Mouse (Mus musculus) lung, embryonic 14.5 days (tissue): ENCODE results near the gene Mrps14. TPM values are rescaled to one million over a fixed set of nuclear protein-coding genes. Genes with fewer than 3 reads are reported as not detected.
A peak's percentile ranks its signal among the peaks of the same experiment; 100 is the strongest.

ENCODE experiments used
- ATAC-seq: fragments of 200-750 bp; cut with Nextera tagmentation; 2 replicates; pipeline ENCODE4 v1.8.0; 2017; ENCODE audit warnings: mild to moderate bottlenecking, moderate TSS enrichment, moderate library complexity; ENCODE audit not compliant: insufficient read depth
- DNase-seq: peaks from one replicate; pipeline ENCODE4 v3.0.0-alpha.2; 2015
- H3K27ac ChIP-seq: fragments of 300-500 bp; sonication (generic); 2 replicates; pipeline ENCODE4 v1.5.1; 2014; ENCODE audit warnings: low read depth, mild to moderate bottlenecking, moderate library complexity
- H3K27me3 ChIP-seq: fragments of 300-500 bp; sonication (generic); 2 replicates; pipeline ENCODE4 v1.6.1; 2014; ENCODE audit warnings: low read length, control low read depth; ENCODE audit not compliant: insufficient read depth
- H3K36me3 ChIP-seq: fragments of 300-500 bp; sonication (generic); 2 replicates; pipeline ENCODE4 v1.6.1; 2014; ENCODE audit warnings: control low read depth; ENCODE audit not compliant: insufficient read depth
- H3K4me1 ChIP-seq: fragments of 300-500 bp; sonication (generic); 2 replicates; pipeline ENCODE4 v1.6.1; 2014; ENCODE audit warnings: antibody characterized with exemption, control low read depth; ENCODE audit not compliant: insufficient read depth
- H3K4me2 ChIP-seq: fragments of 300-500 bp; sonication (generic); 2 replicates; pipeline ENCODE4 v1.6.1; 2014; ENCODE audit warnings: mild to moderate bottlenecking
- H3K4me3 ChIP-seq: fragments of 300-500 bp; sonication (generic); 2 replicates; pipeline ENCODE4 v1.5.1; 2014; ENCODE audit warnings: low read depth, low read length
- H3K9ac ChIP-seq: fragments of 300-500 bp; sonication (generic); 2 replicates; pipeline ENCODE4 v1.6.1; 2014
- H3K9me3 ChIP-seq: fragments of 300-500 bp; sonication (generic); 2 replicates; pipeline ENCODE4 v1.6.1; 2016; ENCODE audit warnings: low read depth, low read length, control low read depth
- CTCF ChIP-seq: IDR thresholded peaks from 2 replicates; pipeline ENCODE4 v1.5.1; 2016; ENCODE audit warnings: antibody characterized with exemption, low read depth
- WGBS: fragments of 180-500 bp; shearing (Covaris S2); extraction: QIAGEN DNeasy Blood & Tissue Kit; methylation state at CpG from one replicate; pipeline ENCODE4 v1.1.7; 2014; 5-methylcytosine and 5-hydroxymethylcytosine counted together
- polyA plus RNA-seq: library from polyadenylated mRNA; unstranded; fragments of >200 nt; fragmentation: Nextera tagmentation; extraction: Ambion mirVana; gene quantifications from 2 replicates; pipeline ENCODE4 v1.2.1, GENCODE M21; 2014

Mrps14 gene
- polyA plus RNA-seq: 243 and 255 TPM in 2 replicates

GRCm38 (mm10) chr1:160194529-160195336 is at the start of gene Mrps14:
TSS of gene Mrps14 (plus strand) at chr1:160195215.
- TF ChIP-seq CTCF: peak; percentile 82
- H3K9ac ChIP-seq: peak within 1 kb of the TSS; percentile 90

GRCm38 (mm10) chr1:160145606-160146005 is 49.4 kb upstream of the Mrps14 start:
- Histone ChIP-seq H3K9ac (no peak overlapping the region), H3K4me3 (no peak overlapping the region), H3K27me3 (no peaks in the 10 kb centered on the region), H3K4me2 (no peak overlapping the region), H3K27ac (no peak overlapping the region), H3K36me3 (no peaks in the 10 kb centered on the region), H3K9me3 (no peaks in the 10 kb centered on the region), H3K4me1 (no peaks in the 10 kb centered on the region)
- ATAC-seq: no peak
- DNase-seq: no peak
- WGBS: 73% methylated on average over 3 of the region's 3 CpGs
- TF ChIP-seq CTCF: no peak

More at GRCm38 (mm10) chr1:160194529-160195336, at the start of gene Mrps14:
- peak; percentile 99 for ATAC-seq
- Histone ChIP-seq H3K4me2 (peak within 1 kb of the TSS; percentile 69), H3K4me1 (no peaks in the 10 kb centered on the region), H3K9me3 (no peaks in the 10 kb centered on the region), H3K27ac (peak within 1 kb of the TSS; percentile 71), H3K36me3 (peaks cover 19% of the 10 kb centered on the region), H3K4me3 (peak within 1 kb of the TSS; percentile 87), H3K27me3 (no peaks in the 10 kb centered on the region)
- WGBS: 6% methylated on average over 31 of the region's 31 CpGs
- peak; percentile 100 for DNase-seq

GRCm38 (mm10) chr1:160147274-160147673 is 47.7 kb upstream of the Mrps14 start:
- Histone ChIP-seq H3K9me3 (no peaks in the 10 kb centered on the region), H3K4me3 (no peak overlapping the region), H3K27me3 (no peaks in the 10 kb centered on the region), H3K9ac (no peak overlapping the region), H3K36me3 (no peaks in the 10 kb centered on the region), H3K4me2 (no peak overlapping the region), H3K27ac (no peak overlapping the region), H3K4me1 (no peaks in the 10 kb centered on the region)
- 0 out of 2 replicates have a peak, but pooled peaks have one; percentile 20 for TF ChIP-seq CTCF
- no peak for ATAC-seq
- 64% methylated on average over 7 of the region's 7 CpGs for WGBS
- DNase-seq: no peak

- Histone ChIP-seq H3K27me3 (no peaks in the 10 kb centered on the region), H3K27ac (no peak overlapping the region), H3K4me1 (no peaks in the 10 kb centered on the region), H3K4me2 (no peak overlapping the region), H3K4me3 (no peak overlapping the region), H3K36me3 (no peaks in the 10 kb centered on the region), H3K9me3 (no peaks in the 10 kb centered on the region), H3K9ac (no peak overlapping the region)
- no peak for ATAC-seq
- WGBS: 50% methylated on average over 11 of the region's 11 CpGs
- DNase-seq: no peak
- TF ChIP-seq CTCF: no peak
Observed at GRCm38 (mm10) chr1:160149291-160149906, 45.6 kb upstream of the Mrps14 start.

GRCm38 (mm10) chr1:160150726-160151125 is 44.3 kb upstream of the Mrps14 start:
- Histone ChIP-seq H3K9ac (no peak overlapping the region), H3K27ac (no peak overlapping the region), H3K27me3 (no peaks in the 10 kb centered on the region), H3K36me3 (no peaks in the 10 kb centered on the region), H3K4me1 (no peaks in the 10 kb centered on the region), H3K4me2 (no peak overlapping the region), H3K4me3 (no peak overlapping the region), H3K9me3 (no peaks in the 10 kb centered on the region)
- no peak for TF ChIP-seq CTCF
- WGBS: 66% methylated on average over 3 of the region's 3 CpGs
- DNase-seq (no peak), ATAC-seq (no peak)

GRCm38 (mm10) chr1:160153480-160153879 is 41.5 kb upstream of the Mrps14 start, which contains the start of gene Tnn:
TSS of gene Tnn (minus strand) at chr1:160153580.
- 47% methylated on average over 8 of the region's 8 CpGs for WGBS
- ATAC-seq (no peak), DNase-seq (no peak)
- Histone ChIP-seq H3K9me3 (no peaks in the 10 kb centered on the region), H3K27ac (no peak within 1 kb of the TSS), H3K9ac (no peak within 1 kb of the TSS), H3K4me1 (no peaks in the 10 kb centered on the region), H3K4me2 (no peak within 1 kb of the TSS), H3K27me3 (no peaks in the 10 kb centered on the region), H3K36me3 (no peaks in the 10 kb centered on the region), H3K4me3 (no peak within 1 kb of the TSS)
- TF ChIP-seq CTCF: no peak

GRCm38 (mm10) chr1:160158190-160158589 is 36.8 kb upstream of the Mrps14 start:
- Histone ChIP-seq H3K4me2 (no peak overlapping the region), H3K4me3 (no peak overlapping the region), H3K27me3 (no peaks in the 10 kb centered on the region), H3K9ac (no peak overlapping the region), H3K4me1 (no peaks in the 10 kb centered on the region), H3K27ac (no peak overlapping the region), H3K36me3 (no peaks in the 10 kb centered on the region), H3K9me3 (no peaks in the 10 kb centered on the region)
- no peak for ATAC-seq
- 90% methylated on average over 2 of the region's 2 CpGs for WGBS
- no peak for TF ChIP-seq CTCF
- DNase-seq: no peak
